Mouse (Mus musculus) bone marrow, adult 2 months (tissue): ENCODE data around the gene Crip3.

Experiments used
- CTCF ChIP-seq: fragments of 200-500 bp; IDR thresholded peaks from 2 replicates; pipeline ENCODE4 v1.5.1; 2011; ENCODE audit warnings: low read length, control low read depth; ENCODE audit not compliant: control insufficient read depth, insufficient read depth
- POLR2A ChIP-seq: fragments of 200-500 bp; IDR thresholded peaks from 2 replicates; pipeline ENCODE4 v1.6.1; 2011; ENCODE audit warnings: low read depth, mild to moderate bottlenecking, control low read depth, low read length, borderline replicate concordance; ENCODE audit not compliant: control insufficient read depth

DNA sequence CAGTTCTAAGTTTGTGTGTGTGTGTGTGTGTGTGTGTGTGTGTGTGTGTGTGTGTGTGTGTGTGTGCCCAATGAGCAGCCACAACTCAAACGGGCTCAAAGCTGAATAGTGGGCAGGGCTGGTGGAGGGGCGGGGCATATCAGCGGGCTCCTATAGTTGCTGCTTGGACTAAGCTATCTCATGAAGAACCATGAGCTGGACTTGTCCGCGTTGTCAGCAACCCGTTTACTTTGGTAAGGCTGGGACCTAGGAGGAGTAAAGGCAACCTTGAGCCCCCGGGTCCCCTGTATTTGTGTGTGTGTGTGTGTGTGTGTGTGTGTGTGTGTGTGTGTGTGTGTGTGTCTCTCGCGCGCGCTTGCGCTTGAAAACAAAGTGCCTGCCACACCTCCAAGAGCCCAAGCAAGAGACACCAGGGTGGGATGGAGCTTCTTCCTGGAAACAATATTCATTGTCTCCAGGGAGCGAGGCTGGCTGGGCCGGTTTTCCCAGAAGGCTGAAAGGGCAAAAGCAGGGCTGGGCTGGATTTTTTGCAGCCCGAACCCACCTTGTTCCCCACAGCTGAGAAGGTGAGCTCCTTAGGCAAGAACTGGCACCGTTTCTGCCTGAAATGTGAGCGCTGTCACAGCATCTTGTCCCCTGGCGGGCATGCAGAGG is at the start of gene Crip3:
- TF ChIP-seq POLR2A = no peak
- TF ChIP-seq CTCF = no peak
